Mouse (Mus musculus) brain, adult 10 weeks (tissue): Measurements from ENCODE around the gene Aire. TPM values are rescaled to one million over a fixed set of nuclear protein-coding genes. Genes with fewer than 3 reads are reported as not detected.

Experiments
- polyA plus RNA-seq: library from polyadenylated mRNA; stranded (reverse); fragments of 350-450 nt; fragmentation: Illumina TruSeq; extraction: RNeasy Lipid Tissue Mini Kit (QIAGEN cat#74804); gene quantifications from one replicate; pipeline ENCODE4 v1.2.3, GENCODE M21; 2015; ENCODE audit warnings: low read depth, low replicate concordance

Aire gene
- not detected for polyA plus RNA-seq

GRCm38 (mm10) chr10:78043406-78043836 is at the start of gene Aire:
Gene Aire (minus strand): TSS chr10:78043610.

GRCm38 (mm10) chr10:78069101-78070011 is 25.9 kb upstream of the Aire start, which contains the start of gene Icosl:
Gene Icosl (plus strand): TSS chr10:78069302.

GRCm38 (mm10) chr10:78041647-78042046 is 1.8 kb downstream of the Aire start, which contains the start of gene Dnmt3l:
Gene Dnmt3l (plus strand): TSS chr10:78041947.

GRCm38 (mm10) chr10:78009945-78010293 is 33.5 kb downstream of the Aire start, which contains the start of gene Pfkl:
Gene Pfkl (minus strand): TSS chr10:78010083.

Other genes starting within 250 kb of the Aire start
- gene Gm9639, start 248.5 kb downstream of the Aire start, polyA plus RNA-seq: not detected
- gene Gm19668, start 244.5 kb downstream of the Aire start, polyA plus RNA-seq: not detected
- not detected for gene Gm9507, start 231.8 kb downstream of the Aire start, polyA plus RNA-seq
- gene Gm2696, start 228.9 kb downstream of the Aire start, polyA plus RNA-seq: not detected
- gene Krtap10-4, start 216.5 kb downstream of the Aire start, polyA plus RNA-seq: not detected
- not detected for gene Krtap10-10, start 207.7 kb downstream of the Aire start, polyA plus RNA-seq
- gene Gm36176, start 196.8 kb downstream of the Aire start, polyA plus RNA-seq: not detected
- not detected for gene Gm10318, start 190.8 kb downstream of the Aire start, polyA plus RNA-seq
- not detected for gene Gm3285, start 181.6 kb downstream of the Aire start, polyA plus RNA-seq
- 6.6 TPM for gene Lrrc3, start 141.1 kb downstream of the Aire start, polyA plus RNA-seq
- 19.7 TPM for gene Trpm2, start 73.0 kb downstream of the Aire start, polyA plus RNA-seq
- gene 1810043G02Rik, start 65.1 kb downstream of the Aire start, polyA plus RNA-seq: 41.3 TPM
- gene Pfkl, start 33.5 kb downstream of the Aire start, polyA plus RNA-seq: 90.2 TPM
- not detected for gene Dnmt3l, start 1.7 kb downstream of the Aire start, polyA plus RNA-seq
- gene Icosl, start 25.7 kb upstream of the Aire start, polyA plus RNA-seq: 4.7 TPM
- gene D10Jhu81e, start 126.2 kb upstream of the Aire start, polyA plus RNA-seq: 133 TPM
- 15.9 TPM for gene Pwp2, start 141.5 kb upstream of the Aire start, polyA plus RNA-seq
- gene Trappc10, start 201.0 kb upstream of the Aire start, polyA plus RNA-seq: 56.0 TPM